Mouse (Mus musculus) urinary bladder, postnatal 36 days (tissue): ENCODE results near the gene Trim50.
"Not testable (repeated sequence)": the region's sequence is repeated elsewhere in the genome, so short reads cannot be mapped to it uniquely, and the experiment has no call there.

Experiments used
- DNase-seq, 2 experiments: peaks; one replicate each; pipeline ENCODE4 v3.0.0; 2022; ENCODE audit warnings: low spot score in 2 of 2, mixed read lengths in 1 of 2

The Trim50 gene

DNA sequence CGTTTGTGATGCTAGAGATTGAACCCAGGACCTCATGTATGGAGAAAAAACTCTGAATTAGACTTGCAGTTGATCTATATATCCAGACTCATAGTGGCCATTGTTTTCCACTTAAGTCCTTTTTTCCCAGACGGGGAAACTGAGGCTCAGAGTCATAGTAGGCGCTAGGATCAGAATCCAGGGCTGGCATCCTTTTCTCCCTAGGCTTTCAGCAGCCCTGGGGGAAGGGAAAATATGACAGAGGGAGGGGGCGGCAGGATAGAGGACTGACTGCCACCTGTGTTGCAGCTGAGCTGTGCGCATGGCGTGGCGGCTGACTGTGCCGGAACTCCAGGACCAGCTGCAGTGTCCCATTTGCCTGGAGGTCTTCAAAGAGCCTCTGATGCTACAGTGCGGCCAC, at the start of gene Trim50:
Gene Trim50 (plus strand): TSS at position 301 of the 400 bp plus-strand sequence.
- no peak for DNase-seq

GRCm38 (mm10) chr5:135306321-135306965, 46.7 kb upstream of the Trim50 start:
- no peak for DNase-seq

- DNase-seq: no peak
Observed at GRCm38 (mm10) chr5:135316177-135316576, 36.9 kb upstream of the Trim50 start.

GRCm38 (mm10) chr5:135319856-135320255, 33.2 kb upstream of the Trim50 start:
- no peak for DNase-seq

DNA sequence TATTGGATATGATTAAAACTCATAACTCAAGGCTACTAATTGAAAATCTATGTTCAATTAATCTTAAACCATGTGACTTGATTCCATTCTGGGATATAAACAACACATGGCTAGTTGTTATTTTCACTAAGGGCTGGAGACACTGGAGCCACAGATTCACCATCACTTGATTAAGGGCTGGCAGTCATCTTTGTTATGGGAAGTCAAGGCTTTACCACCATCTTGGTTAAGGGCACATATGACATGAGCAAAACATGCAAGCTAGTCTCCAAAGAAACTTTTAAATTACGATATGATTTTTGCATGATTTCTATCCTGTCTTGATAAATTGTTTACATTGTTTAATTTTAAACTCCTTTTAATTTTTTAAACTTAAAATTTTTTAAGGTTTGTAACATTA, 30.9 kb upstream of the Trim50 start:
- DNase-seq: no peak

DNA sequence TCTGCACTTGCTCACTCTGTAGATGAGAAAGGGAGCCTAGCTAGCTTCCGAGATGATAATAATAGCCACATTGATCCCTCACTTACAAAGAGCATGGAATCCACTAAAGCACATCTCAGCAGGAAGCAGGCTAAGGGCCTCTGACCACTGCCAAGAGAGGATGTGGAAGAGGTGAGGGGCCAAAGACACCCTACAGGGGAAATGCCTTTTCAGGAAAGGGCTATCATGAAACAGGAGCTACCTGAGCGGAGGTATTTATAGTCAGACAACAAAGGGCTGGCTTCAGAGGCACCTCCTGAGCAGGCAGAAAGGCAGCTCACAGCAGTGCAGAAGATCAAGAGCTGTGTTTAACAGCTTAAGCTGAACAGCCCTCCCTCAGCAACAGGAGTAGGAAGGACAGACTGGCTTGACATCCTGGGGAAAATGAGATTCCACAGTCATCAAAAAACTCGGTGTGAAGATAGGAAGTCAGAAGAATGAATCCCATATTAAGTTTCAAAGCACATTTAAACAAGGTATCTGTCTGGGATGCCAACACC, 26.9 kb upstream of the Trim50 start:
- DNase-seq: no peak

DNA sequence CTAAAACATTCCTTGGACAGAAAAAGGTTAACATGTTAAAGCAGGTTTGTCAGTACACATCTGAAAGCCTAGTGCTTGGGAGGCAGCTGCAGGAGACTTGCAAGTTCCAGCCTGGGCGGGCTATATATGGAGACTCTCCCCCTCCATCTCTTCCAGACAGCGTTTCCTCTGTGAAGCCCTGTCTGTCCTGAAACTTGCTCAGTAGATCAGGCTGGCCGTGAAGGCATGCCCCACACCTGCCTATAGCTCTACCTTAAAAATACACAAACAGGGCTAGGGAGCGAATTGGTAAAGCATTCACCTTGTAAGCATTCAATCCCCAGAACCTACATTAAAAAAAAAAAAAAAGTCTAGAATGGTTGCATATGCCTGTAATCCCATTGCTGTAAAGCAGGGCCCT, 23.6 kb upstream of the Trim50 start:
- no peak for DNase-seq

GRCm38 (mm10) chr5:135330201-135330600, 22.9 kb upstream of the Trim50 start:
- no peak for DNase-seq

- no peak for DNase-seq
Observed at GRCm38 (mm10) chr5:135331161-135331560, 21.9 kb upstream of the Trim50 start.

GRCm38 (mm10) chr5:135337575-135337974, 15.5 kb upstream of the Trim50 start:
- DNase-seq: no peak

- DNase-seq: no peak
Observed at GRCm38 (mm10) chr5:135345989-135346388, 7.1 kb upstream of the Trim50 start.

- no peak for DNase-seq
Observed at GRCm38 (mm10) chr5:135346430-135346829, 6.7 kb upstream of the Trim50 start.

DNA sequence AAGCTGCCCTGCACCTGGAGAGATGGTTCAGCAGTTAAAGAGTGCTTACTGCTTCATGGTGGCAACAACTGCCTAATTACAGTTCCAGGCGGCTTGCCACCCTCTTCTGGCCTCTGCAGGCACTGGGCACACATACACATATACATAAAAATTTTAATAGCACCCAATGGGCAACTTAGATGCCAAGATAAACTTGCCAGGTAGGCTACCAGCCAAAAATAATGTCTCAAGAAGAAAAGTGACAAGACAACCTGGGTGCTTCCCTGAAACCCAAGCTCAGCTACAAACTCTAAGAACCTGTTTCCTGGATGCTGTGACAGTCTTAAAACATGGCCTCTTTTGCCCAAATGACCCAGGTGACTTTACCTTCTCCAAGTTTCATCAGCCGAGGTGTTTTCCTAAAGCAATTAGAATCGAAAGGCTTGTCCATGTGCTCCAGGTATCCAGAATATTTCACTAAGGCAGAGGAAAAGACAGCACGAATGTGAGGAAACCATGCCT, 5.5 kb upstream of the Trim50 start:
- DNase-seq: no peak

GRCm38 (mm10) chr5:135349862-135350261, 3.2 kb upstream of the Trim50 start, which contains the start of gene Fkbp6:
TSS of gene Fkbp6 (minus strand) at chr5:135350044.
- no peak for DNase-seq

DNA sequence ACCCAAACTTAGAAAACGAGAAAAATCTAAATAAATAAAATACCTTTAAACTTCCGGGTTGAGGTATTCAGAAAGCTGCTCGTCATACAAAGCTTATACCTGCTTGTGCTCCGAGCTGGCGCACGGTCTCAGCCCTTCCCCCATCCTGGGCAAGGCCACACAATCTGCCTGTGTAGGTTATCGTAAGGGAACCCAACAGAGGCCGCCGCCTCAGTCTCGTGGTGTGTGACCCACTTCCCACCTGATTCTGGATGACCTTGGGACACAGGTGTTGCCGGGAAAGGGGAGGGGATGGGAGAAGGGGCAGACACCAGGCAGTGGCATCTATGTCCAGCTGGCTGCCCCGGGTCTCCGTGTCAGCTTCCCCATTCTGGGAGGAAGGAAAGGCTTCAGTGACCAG, 1.5 kb upstream of the Trim50 start:
- DNase-seq: no peak

- no peak for DNase-seq
Observed at GRCm38 (mm10) chr5:135353564-135353963, 469 bp downstream of the Trim50 start.

DNA sequence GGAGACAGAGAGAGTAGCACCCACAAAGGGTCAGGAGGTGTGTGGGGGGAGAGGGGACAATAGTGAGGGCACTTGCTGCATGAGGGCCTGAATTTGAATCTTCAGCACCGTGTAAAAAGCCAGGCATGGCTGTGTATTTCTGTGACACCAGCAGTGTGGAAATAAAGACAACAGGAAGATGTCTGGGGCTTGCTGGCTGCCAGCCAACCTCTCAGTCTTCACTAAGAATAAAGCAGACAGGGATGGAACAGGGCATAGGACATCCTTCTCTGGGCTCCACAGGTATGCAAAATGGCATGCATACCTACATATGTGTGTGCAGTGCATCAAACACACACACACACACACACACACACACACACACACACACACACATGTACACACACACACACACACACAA, 3.0 kb downstream of the Trim50 start:
- DNase-seq: no peak

DNA sequence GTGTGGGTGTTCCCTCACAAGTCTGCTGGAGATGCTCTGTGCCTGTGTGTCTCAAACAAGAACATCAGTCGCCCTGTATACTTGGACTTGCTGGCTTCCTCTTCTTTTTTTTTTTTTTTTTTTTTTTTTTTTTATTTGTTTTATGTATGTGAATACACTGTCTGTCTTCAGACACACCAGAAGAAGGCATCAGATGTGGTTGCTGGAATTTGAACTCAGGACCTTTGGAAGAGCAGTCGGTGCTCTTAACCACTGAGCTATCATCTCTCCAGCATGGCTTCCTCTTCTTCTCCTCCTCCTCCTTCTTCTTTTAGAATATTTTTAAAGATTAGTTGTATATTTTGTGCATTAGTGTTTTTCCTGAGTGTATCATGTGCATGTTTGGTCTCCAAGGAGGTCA, 4.5 kb downstream of the Trim50 start:
- DNase-seq: peak in 1 of 2 experiments; percentile 38

- DNase-seq: no peak
Observed at GRCm38 (mm10) chr5:135359772-135360171, 6.7 kb downstream of the Trim50 start.

DNA sequence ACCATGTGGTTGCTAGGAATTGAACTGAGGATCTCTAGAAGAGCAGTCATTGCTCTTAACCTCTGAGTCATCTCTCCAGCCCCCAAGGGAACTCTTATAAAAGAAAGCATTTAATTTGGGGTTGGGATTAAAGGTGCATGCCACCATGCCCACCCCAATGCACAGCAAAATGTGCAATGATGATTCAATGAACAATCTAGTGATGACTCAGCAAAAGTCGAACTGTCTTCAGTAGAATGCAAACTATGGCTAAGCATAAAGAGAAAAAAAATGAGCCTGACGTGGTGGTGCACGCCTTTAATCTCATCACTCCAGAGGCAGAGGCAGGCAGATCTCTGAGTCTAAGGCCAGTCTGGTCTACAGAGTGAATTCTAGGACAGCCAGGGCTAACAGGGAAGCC, 9.5 kb downstream of the Trim50 start:
- no peak for DNase-seq

DNA sequence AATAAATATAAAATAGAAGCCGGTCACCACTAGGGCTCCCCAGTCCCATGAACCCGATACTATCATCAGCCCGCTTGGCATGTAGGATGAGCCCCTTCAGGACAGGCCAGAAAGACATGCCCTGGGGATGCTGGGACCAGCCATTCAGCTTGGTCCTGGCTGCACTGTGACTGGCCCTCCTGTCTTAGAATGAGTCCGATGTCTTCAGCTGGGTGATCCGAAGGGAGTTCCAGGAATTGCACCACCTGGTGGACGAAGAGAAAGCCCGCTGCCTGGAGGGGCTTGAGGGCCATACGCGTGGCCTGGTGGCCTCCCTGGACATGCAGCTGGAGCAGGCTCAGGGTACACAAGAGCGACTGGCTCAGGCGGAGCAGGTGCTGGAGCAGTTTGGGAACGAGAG, 10.4 kb downstream of the Trim50 start:
- DNase-seq: no peak

DNA sequence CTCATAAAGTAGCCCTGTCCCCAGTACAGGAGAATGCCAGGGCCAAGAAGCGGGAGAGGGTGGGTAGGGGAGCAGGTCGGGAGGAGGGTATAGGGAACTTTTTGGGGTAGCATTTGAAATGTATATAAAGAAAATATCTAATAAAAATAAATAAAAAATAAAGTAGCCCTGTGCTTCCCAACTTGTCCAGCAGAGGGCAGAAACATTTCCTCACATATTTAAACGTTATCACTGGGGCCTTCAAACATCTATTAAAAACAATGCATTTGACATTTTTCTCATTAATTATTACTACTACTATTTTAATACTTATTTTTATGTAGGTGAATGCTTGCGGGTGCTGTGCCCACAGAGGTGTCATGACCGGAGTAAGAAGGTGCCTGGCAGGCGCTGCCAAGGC, 14.7 kb downstream of the Trim50 start:
- DNase-seq: no peak

GRCm38 (mm10) chr5:135368312-135368711, 15.2 kb downstream of the Trim50 start:
- DNase-seq: no peak

- DNase-seq: not testable (repeated sequence)
Observed at GRCm38 (mm10) chr5:135369196-135369595, 16.1 kb downstream of the Trim50 start.
